Mouse (Mus musculus) cerebellum, adult 2 months (tissue): ENCODE data around the gene Psapl1.

Experiments
- CTCF ChIP-seq: fragments of 200-500 bp; IDR thresholded peaks from 2 replicates; pipeline ENCODE4 v1.5.1; 2011; ENCODE audit warnings: low read depth, mild to moderate bottlenecking, control low read depth, low read length, moderate library complexity, borderline replicate concordance; ENCODE audit not compliant: insufficient read depth
- POLR2A ChIP-seq: fragments of 200-500 bp; IDR thresholded peaks from 2 replicates; pipeline ENCODE4 v1.6.1; 2011; ENCODE audit warnings: low read length, control low read depth, borderline replicate concordance; ENCODE audit not compliant: insufficient read depth

DNA sequence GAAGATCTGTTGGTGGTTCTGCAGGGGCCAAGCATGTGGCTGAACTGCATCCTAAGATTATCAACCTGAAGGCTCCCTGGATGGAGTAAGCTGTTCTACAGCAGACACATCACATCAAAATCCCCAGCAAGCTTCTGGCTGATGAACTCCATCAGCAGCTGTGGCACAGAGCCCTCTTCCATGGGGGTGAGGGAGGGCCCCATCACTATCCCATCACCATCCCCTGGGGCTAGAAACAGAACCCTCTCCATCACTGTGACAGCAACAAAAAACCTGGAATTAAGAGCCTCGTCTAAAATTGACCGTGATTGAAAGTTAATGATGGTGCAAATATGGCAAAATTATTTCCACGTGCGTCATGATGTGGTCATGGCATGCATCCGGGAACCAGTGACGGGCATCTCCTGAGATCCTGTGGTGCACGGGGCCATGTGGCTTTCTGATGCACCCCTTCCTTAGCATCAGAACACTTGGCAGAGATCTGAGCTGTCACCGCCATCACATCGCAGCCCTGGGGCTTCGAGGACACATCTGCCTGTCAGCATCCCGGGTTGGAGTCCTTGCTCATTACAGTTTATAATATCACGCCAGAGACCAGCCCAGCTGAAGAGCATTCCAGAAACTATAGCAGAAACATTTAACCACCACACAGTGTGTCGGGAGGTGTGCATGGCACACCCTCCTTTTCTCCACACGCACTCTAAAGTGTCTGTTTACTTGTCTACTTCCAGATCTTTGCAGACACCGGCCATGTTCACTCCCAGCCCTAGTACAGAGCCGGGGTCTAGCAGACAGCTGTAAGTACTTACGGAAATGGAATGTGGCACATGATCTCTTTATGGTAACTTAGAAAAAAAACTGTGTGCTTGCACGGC lies 51.1 kb downstream of the Psapl1 start:
- no peak for TF ChIP-seq POLR2A
- no peak for TF ChIP-seq CTCF
